Mouse (Mus musculus): Measurements from ENCODE around the gene St6galnac4.

St6galnac4 gene

DNA sequence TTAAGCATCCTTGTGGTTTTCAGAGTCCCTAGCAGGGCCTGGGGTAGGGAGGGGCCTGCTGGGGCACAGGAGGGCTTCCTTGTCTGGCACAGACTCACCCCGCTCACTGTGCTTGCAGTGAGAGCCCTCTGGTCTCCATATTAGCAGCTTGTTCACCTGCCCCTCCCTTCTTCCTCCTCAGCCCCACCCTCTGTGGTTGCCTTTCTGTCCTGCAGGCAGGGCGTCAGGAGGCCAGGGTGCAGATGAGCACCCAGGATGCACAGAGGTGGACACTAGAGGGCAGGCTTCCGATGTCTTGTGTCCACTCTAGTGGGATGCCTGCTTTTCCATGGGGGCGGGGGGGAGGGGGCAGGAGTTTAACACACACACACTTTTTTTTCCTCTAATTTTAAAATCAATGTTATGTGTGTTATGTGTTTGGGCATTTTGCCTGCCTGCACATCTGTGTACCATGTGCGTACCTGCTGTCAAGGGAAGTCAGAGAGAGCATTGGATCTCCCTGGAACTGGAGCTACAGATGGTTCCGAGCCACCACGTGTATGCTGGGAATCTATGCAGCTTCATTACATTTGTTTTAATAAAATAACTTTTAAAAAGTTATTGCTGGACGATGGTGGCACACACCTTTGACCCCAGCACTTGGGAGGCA lies 14.6 kb downstream of the St6galnac4 start:
- no peak for DNase-seq (ENCODE audit: extremely low spot score)

DNA sequence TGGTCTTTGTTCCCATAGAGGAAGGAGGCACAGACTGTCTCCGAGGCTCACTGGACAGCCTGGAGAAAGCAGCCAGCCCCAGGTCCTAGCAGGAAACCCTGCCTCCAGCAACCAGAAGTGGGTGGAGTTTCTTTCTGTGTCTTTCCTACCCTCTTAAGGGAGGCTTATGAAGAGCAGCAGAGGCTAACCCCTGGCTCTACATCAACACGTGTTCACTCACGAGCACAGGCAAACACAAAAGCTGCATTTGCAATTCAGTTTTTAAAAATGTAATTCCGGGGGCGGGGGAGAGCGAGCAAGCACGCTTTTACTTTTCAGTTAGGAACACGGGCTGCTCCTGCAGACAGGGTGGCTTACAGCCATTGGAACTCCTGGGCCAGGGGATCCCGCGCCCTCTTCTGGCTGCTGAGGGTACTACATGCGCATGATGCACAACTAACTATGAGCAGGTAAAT lies 15.7 kb downstream of the St6galnac4 start:
- peak; percentile 93 for DNase-seq (ENCODE audit: extremely low spot score)

DNA sequence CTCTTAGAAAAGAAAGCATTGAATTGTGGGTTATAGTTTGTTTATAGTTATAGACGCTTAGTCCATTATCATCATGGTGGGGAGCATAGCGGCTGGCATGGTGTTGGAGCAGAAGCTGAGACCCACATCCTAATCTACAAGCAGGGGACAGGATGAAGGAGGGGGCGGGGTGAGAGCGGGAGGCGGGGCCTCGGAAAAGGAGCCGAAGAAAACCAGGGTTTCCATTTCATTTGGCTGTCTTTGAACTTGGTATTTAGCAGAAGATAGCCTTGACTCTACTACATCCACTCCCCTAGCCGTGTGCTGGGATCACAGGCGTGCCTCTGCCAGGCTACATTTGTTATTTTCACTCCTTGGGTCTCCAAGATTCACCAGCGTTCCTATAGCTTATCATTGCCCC lies 17.7 kb downstream of the St6galnac4 start:
- DNase-seq (ENCODE audit: extremely low spot score): no peak

DNA sequence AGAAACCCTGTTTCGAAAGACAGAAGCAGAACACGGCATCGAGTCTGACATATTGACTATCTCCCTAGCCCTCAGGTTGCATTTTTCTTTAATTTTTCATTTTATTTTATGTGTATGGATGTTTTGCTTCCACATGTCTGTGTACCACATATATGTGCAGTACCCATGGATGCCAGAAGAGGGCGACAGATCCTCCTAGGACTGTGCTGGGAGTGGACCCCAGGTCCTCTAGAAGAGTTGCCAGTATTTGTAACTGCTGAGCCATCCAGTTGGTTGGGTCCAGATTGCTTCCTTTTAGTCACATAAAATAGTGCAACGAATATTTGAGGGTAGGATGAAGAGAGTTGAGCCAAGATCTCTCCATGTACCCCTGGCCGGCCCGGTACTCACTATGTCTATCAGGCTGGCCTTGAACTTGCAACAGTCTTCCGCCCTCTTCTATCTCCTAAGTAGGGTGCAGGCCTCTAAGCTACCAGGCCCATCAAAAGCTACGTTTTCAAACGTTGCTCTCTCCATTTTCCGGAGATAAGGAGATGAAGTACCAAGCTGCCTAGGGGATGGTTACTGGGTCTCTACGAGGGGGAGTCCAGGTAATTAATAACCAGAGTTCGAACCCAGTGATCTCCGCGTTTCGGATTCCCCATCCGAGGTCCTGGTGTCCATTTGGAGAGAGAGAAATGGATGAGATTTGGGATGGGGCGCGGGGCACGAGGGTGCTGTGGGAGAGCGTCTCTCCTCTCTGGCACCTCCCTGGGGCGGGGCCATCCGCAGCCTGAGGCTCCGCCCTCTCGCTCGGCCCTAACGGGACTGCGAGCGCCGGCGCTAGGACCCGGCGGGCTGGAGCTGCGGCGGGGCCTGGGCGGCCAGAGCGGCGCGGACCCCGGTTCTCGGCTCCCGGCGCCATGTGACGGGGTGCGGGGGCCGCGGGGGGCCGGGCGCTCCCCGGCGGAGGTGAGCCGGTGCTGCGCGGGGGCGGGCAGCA lies 19.6 kb downstream of the St6galnac4 start:
- DNase-seq (ENCODE audit: extremely low spot score): peak; percentile 81

DNA sequence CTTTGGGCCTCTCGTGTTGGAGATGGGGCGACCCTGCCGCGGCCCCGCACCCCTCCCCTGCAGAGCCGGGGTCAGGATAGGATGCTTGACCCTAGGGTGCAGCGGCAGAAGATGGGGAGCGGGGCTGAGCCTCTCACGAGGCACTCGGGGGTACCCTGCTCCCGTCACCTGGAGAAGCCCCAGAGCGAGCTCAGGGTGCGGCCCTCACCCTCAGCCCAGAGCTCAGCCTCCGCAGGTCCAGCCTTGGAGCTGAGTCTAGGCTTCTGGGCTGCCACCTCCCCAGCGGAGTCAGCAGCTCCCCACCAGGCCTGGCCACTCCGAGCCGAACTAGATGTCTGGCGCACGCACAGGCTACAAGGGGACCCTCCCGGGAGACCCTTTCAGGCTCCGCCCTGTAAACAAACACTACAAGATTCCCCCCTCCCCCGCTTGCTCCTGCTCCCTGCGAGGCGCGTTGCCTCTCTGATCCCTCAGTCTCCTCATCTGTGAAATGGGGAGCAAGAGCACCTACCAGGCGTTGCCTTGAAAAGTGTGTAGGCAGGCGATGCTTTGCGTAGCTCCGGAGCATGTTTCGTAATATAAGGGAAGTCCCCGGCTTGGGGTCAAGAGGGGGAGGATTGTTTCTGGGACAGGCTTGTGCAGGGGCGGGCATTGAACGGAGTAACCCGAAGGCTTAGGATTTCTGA lies 20.5 kb downstream of the St6galnac4 start:
- DNase-seq (ENCODE audit: extremely low spot score): peak; percentile 67

GRCm38 (mm10) chr2:32608141-32608777 lies 21.4 kb downstream of the St6galnac4 start:
- DNase-seq (ENCODE audit: extremely low spot score): peak; percentile 79

- DNase-seq (ENCODE audit: extremely low spot score): no peak
Observed at GRCm38 (mm10) chr2:32608778-32609435, 22.0 kb downstream of the St6galnac4 start.

GRCm38 (mm10) chr2:32610610-32611229 lies 23.8 kb downstream of the St6galnac4 start:
- DNase-seq (ENCODE audit: extremely low spot score): peak; percentile 65

DNA sequence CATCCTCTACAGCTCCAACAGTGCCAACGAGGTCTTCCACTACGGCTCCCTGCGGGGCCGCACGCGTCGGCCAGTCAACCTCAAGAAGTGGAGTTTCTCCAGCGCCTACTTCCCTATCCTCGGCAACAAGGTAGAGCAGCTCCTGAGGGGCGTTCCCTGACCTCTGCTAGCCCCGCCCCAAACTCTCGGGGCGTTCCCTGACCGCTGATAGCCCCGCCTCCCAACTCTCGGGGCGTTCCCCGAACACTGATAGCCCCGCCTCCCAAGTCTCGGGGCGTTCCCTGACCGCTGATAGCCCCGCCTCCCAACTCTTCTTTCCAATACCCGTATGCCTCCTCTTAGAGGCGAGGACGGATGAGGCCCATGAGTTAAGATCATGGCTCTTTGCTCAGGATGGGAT lies 25.4 kb downstream of the St6galnac4 start:
- DNase-seq (ENCODE audit: extremely low spot score): no peak

DNA sequence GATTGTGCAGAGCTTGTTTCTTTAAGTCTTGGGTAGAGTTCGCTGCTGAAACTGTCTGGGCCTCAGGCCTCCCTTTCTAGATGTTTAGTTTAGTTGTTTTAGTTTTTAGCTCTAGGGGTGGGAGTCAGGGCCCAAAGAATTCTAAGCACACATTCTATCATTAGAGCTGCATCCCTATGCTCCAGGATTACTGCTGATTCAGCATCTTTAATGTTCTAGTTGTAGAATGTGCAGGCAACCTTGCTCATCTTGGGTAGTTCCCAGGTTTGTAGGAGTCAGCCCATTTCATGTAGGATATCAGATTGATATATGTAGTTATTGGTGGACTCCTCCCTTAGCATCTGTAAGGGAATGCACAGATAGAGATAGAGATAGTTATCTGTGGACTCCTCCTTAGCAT lies 30.2 kb downstream of the St6galnac4 start:
- no peak for DNase-seq (ENCODE audit: extremely low spot score)

GRCm38 (mm10) chr2:32617601-32618000 lies 30.7 kb downstream of the St6galnac4 start:
- no peak for DNase-seq (ENCODE audit: extremely low spot score)

- no peak for DNase-seq (ENCODE audit: extremely low spot score)
Observed at GRCm38 (mm10) chr2:32618051-32618450, 31.2 kb downstream of the St6galnac4 start.

DNA sequence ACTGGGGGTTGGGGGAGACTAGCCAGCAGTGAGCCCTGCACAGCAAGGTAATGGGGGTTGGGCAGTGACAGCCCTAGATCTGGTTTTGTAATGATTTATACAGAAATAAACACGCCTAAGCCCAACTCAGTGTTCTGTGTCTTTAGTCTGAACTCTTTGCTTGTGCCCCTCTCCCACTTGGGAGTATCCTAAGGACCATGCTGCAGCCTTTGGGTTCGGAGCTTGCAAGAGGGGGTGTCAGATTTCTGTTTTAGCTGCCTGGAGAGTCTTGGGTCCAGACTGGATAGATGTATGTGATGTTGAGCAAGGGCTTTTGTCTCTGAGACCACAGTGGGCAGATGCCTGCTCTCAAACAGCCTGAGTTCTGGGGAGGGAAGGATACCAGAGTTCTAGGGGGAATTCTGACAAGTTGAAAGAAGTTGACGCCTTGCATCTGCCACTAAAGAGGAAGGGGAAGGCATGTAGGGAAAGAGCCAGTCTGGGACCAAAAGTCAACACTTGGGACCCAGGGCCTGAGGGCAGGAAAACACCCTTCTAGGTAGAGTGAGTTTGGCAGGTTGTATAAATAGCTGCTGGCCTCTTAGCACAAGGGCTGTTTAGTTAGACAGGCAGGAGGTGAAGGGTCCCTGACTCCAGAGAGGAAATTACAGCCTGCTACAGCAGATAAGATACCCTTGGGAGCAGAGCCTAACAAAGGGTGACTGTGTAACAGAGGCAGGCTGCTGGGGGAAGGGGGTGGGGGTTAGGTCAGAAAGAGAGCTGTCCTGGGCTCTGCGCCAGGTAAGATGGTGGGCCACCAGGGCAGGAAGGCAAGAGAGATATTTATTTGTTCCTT lies 34.0 kb downstream of the St6galnac4 start:
- peak; percentile 65 for DNase-seq (ENCODE audit: extremely low spot score)

GRCm38 (mm10) chr2:32621517-32621859 lies 34.6 kb downstream of the St6galnac4 start, which contains the start of gene Ak1:
Gene Ak1, plus strand, starts transcription at chr2:32621758.
- no peak for DNase-seq (ENCODE audit: extremely low spot score)

- no peak for DNase-seq (ENCODE audit: extremely low spot score)
Observed at GRCm38 (mm10) chr2:32624111-32624748, 37.3 kb downstream of the St6galnac4 start.

DNA sequence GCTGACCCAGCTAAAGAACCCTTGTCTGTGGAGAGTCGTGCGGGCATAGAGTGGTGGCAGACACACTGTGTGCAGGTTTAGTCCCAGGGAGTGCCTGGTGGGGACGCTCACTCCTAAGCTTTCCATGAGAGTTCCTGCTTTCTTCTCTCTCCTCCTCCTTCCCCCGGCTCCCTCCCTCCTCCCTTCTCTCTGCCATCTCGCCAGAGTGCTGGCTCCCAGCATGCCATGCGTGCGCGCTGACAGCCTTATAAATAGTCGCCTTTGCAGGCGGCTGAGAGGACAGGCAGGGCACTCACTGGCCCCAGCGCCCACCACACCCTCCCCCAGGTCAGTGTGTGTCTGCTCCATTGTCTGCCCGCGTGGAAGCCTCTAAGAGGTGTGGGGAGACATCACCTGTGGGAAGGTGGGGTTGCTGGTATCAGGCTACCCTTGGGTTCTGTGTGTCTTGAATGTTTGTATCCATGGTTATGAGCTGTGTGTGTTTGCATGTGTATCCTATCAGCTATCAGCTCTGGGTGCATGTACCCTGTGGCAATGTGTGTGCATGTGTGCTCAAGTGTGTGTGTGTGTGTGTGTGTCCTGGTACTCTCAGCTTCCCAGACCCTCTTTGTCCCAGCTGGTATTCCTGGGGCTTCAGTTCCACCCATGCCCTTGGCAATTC lies 38.4 kb downstream of the St6galnac4 start:
- DNase-seq (ENCODE audit: extremely low spot score): peak; percentile 80

DNA sequence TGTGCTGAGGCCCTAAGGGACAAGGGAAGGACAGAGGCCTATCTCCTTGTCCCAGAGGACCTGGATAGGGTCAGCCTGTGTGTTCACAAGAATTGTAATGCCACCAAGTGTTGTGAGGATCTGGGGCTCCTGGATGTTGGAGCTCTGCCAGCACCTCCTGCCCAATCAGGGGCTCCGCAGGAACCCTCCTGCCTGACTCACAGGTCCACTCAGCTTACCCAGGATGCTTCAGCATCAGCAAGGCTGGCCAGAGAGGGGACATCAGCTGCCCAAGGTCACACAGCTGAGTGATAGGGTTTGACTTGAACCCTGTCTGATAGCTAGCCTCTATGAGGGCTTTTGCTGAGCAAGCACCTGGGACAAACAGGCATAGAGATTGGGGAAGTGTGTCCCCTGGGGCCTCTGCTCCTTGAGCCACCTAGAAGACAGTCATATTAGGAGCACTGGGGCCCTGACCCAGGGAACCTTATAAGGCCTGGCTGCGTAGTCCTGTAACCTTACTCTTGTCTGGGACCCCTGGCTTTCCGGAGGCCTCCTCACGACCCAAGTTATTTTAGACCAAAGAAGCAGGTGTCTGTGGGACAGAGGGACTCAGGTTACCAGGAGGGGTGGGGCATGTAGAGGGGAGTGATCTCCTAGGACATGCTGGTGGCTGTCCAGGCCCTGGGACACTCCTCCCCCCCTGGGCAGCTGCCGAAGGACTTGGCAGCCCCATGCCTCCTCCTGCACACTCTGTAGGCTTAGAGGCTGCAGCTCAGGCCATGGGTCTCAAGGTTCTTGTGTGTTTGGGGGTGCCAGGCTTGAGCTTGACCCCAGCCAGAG lies 39.2 kb downstream of the St6galnac4 start:
- DNase-seq (ENCODE audit: extremely low spot score): no peak

Measured in embryo, embryonic 9.5 days (tissue).